Mouse (Mus musculus) megakaryocyte, embryonic 14.5 days (primary cell): ENCODE results near the gene Zrsr2.

Experiments used
- FLI1 ChIP-seq: IDR thresholded peaks from 2 replicates; pipeline ENCODE4 v1.6.1; 2012; ENCODE audit warnings: low read length, inconsistent platforms, mixed read lengths
- GATA1 ChIP-seq: IDR thresholded peaks from 3 replicates; pipeline ENCODE4 v1.6.1; 2012; ENCODE audit warnings: mixed read lengths, low read length, inconsistent platforms, borderline replicate concordance

- TF ChIP-seq GATA1 (no peak), FLI1 (no peak)
Observed at GRCm38 (mm10) chrX:164004809-164005208, 46.3 kb upstream of the Zrsr2 start.
